Mouse (Mus musculus) stomach, embryonic 14.5 days (tissue): ENCODE data around the gene Hcrtr1. TPM values are rescaled to one million over a fixed set of nuclear protein-coding genes. Genes with fewer than 3 reads are reported as not detected.
A peak's percentile ranks its signal among the peaks of the same experiment; 100 is the strongest.

ENCODE experiments used
- ATAC-seq: fragments of 200-750 bp; cut with Nextera tagmentation; 2 replicates; pipeline ENCODE4 v1.8.0; 2017; ENCODE audit warnings: low read depth, moderate TSS enrichment; ENCODE audit not compliant: insufficient number of reproducible peaks, insufficient read depth, low FRiP score
- H3K27ac ChIP-seq: fragments of 300-500 bp; sonication (generic); 2 replicates; pipeline ENCODE4 v1.5.1; 2014; ENCODE audit warnings: mild to moderate bottlenecking, low read length, moderate library complexity, mixed read lengths
- H3K27me3 ChIP-seq: fragments of 300-500 bp; sonication (generic); 2 replicates; pipeline ENCODE4 v1.6.1; 2014; ENCODE audit warnings: low read length, control low read depth, mixed read lengths; ENCODE audit not compliant: control insufficient read depth, insufficient read depth
- H3K36me3 ChIP-seq: fragments of 300-500 bp; sonication (generic); 2 replicates; pipeline ENCODE4 v1.6.1; 2014; ENCODE audit warnings: mild to moderate bottlenecking, control low read depth, low read length, moderate library complexity, mixed read lengths; ENCODE audit not compliant: control insufficient read depth, insufficient read depth
- H3K4me1 ChIP-seq: fragments of 300-500 bp; sonication (generic); 2 replicates; pipeline ENCODE4 v1.6.1; 2014; ENCODE audit warnings: low read length, control low read depth, mixed read lengths; ENCODE audit not compliant: control insufficient read depth, insufficient read depth
- H3K4me2 ChIP-seq: fragments of 300-500 bp; sonication (generic); replicated peaks from 2 replicates; pipeline ENCODE4 v1.6.1; 2014; ENCODE audit warnings: low read depth, low read length, control low read depth
- H3K4me3 ChIP-seq: fragments of 300-500 bp; sonication (generic); 2 replicates; pipeline ENCODE4 v1.5.1; 2014; ENCODE audit warnings: low read depth, low read length, control low read depth
- H3K9ac ChIP-seq: fragments of 300-500 bp; sonication (generic); replicated peaks from 2 replicates; pipeline ENCODE4 v1.6.1; 2014; ENCODE audit warnings: low read depth, mild to moderate bottlenecking, control low read depth, low read length, moderate library complexity, mixed read lengths
- H3K9me3 ChIP-seq: fragments of 300-500 bp; sonication (generic); 2 replicates; pipeline ENCODE4 v1.6.1; 2016; ENCODE audit warnings: low read depth, low read length, control low read depth; ENCODE audit not compliant: control insufficient read depth
- WGBS: fragments of 180-500 bp; shearing (Covaris S2); extraction: QIAGEN DNeasy Blood & Tissue Kit; methylation state at CpG from one replicate; pipeline ENCODE4 v1.1.7; 2014; 5-methylcytosine and 5-hydroxymethylcytosine counted together
- polyA plus RNA-seq: library from polyadenylated mRNA; unstranded; fragments of >200 nt; fragmentation: Nextera tagmentation; extraction: Ambion mirVana; gene quantifications from 2 replicates; pipeline ENCODE4 v1.2.1, GENCODE M21; 2014

Hcrtr1 gene
- polyA plus RNA-seq, 1 experiment from 2014 or later, result 0.26 TPM

DNA sequence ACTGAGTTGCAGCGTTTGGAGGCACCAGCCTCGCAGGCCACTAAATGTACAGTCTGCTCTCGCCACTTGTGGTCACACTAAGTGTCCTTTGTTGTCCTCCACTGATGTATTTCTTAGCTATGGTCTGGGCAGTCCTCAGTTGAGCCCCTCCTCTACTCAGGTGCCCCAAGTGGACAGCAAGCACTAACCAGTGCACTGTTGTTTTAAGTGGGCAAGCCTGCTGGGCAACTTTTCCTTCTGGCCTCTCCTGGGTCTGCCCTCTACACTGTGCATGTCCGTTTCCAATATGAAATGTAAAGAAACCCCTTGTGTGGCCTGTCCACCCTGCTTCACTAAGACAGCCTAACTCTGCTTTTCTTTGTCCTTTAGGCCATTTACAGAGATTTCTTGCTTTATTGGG is 15.0 kb downstream of the Hcrtr1 start:
- H3K4me2 ChIP-seq, result no peak overlapping the region
- no peak overlapping the region for H3K4me3 ChIP-seq
- H3K4me1 ChIP-seq, result no peaks in the 10 kb centered on the region
- no peak for ATAC-seq
- no peak overlapping the region for H3K27ac ChIP-seq
- peaks cover 48% of the 10 kb centered on the region for H3K36me3 ChIP-seq
- WGBS, result 76% methylated on average over 4 of the region's 4 CpGs
- H3K9me3 ChIP-seq, result no peaks in the 10 kb centered on the region
- H3K27me3 ChIP-seq, result no peaks in the 10 kb centered on the region
- H3K9ac ChIP-seq, result no peak overlapping the region

DNA sequence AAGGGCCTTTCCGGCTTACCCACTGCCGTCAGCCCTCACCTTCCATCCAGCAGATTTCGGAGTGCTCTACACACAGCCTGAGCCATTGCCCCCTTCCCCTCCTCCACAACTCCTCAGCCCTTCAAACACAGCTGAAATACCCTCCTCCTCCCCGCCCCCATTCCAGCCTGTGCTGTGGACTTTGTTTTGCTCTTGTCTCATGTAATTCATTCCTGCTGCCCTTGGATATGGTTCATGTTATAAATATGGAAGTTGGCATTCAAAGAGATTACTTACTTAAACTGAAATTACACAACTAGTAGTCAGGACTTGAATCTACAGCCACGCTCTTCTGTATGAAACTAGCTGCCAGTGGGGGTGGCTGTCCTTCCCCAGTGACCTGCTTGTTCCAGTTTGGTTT is 16.1 kb downstream of the Hcrtr1 start:
- Histone ChIP-seq H3K27ac (no peak overlapping the region), H3K27me3 (no peaks in the 10 kb centered on the region), H3K4me3 (no peak overlapping the region), H3K9ac (no peak overlapping the region), H3K4me1 (no peaks in the 10 kb centered on the region), H3K36me3 (peaks cover 45% of the 10 kb centered on the region), H3K4me2 (no peak overlapping the region), H3K9me3 (no peaks in the 10 kb centered on the region)
- 93% methylated on average over 5 of the region's 5 CpGs for WGBS
- ATAC-seq, result no peak

GRCm38 (mm10) chr4:130121560-130121959 is 17.6 kb downstream of the Hcrtr1 start:
- ATAC-seq, result no peak
- 74% methylated on average over 8 of the region's 8 CpGs for WGBS
- H3K4me2 ChIP-seq, result no peak overlapping the region

DNA sequence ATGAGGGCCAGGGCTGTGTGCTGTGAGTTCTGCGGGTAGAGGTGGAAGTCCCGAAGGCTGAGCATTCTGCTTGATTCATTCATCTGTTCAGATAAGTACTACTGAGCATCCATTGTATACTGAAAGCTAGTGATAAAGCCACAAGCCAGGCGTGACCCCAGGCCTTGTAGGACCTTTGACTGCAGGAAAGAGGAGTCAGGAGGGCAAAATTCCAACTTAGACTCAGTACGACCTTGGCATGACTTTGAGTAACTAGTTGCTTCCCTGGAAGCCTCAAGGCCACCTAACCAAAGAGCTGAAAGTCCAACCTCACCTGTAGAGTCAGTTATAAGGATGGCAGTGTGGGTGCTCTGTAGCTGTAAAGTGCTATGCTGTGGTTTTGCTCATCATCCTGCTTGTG is 18.4 kb downstream of the Hcrtr1 start:
- Histone ChIP-seq H3K27me3 (no peaks in the 10 kb centered on the region), H3K9ac (no peak overlapping the region), H3K4me3 (no peak overlapping the region), H3K9me3 (no peaks in the 10 kb centered on the region), H3K27ac (no peak overlapping the region), H3K4me2 (no peak overlapping the region), H3K36me3 (peaks cover 27% of the 10 kb centered on the region), H3K4me1 (no peaks in the 10 kb centered on the region)
- no peak for ATAC-seq
- 72% methylated on average over 4 of the region's 4 CpGs for WGBS

More at GRCm38 (mm10) chr4:130121560-130121959, 17.6 kb downstream of the Hcrtr1 start:
- H3K4me1 ChIP-seq, result no peaks in the 10 kb centered on the region
- H3K36me3 ChIP-seq, result peaks cover 31% of the 10 kb centered on the region
- no peak overlapping the region for H3K27ac ChIP-seq
- H3K9ac ChIP-seq, result no peak overlapping the region
- H3K4me3 ChIP-seq, result no peak overlapping the region
- H3K9me3 ChIP-seq, result no peaks in the 10 kb centered on the region
- no peaks in the 10 kb centered on the region for H3K27me3 ChIP-seq

DNA sequence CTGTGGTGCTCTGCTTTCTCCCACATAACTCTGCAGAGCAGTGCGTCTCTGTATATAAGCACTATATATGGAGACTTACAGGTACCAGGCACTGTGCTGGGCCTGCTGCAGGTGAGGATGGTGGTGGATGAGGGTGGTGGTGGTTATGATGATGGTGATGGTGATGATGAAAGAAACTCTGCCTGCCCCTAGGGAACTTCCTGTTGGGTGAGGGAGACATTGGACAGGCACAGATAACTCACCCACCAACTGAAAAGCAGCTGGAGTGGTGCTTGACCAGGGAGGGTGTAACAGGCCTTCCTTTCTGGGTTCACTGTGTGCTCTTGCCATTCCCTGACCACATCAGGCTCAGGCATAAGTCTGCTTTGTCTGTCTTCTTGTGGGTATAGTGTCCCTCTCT is 26.4 kb downstream of the Hcrtr1 start:
- 98% methylated on average over 1 of the region's 1 CpGs for WGBS
- no peak overlapping the region for H3K27ac ChIP-seq

DNA sequence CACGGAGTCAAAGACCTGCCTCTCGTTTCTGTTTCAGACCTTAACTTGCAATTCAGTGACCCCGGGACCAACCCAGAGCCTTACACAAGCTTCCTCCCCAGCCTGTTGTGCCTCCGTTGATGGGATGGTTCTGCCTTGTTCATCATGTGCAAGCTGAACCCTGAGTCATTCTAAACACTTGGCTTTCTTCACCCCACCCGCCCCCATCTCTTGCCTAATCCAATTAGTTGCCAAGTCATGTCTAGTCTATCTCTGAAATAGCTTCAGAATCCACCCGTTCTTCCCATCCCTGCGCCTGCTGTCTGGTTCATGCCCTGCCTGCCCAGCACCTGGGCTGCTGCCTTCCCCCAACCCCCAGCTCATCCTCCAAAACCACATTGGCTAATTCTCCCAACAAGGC is 26.9 kb downstream of the Hcrtr1 start:
- H3K36me3 ChIP-seq, result no peaks in the 10 kb centered on the region
- H3K4me3 ChIP-seq, result no peak overlapping the region
- ATAC-seq, result no peak
- peaks cover 9% of the 10 kb centered on the region; the same call in 1 of the 2 replicates for H3K4me1 ChIP-seq
- H3K9ac ChIP-seq, result no peak overlapping the region
- H3K9me3 ChIP-seq, result no peaks in the 10 kb centered on the region
- no peak overlapping the region for H3K4me2 ChIP-seq
- H3K27me3 ChIP-seq, result no peaks in the 10 kb centered on the region
- WGBS, result 54% methylated on average over 7 of the region's 7 CpGs
- no peak overlapping the region for H3K27ac ChIP-seq

More for the DNA sequence above, 26.4 kb downstream of the Hcrtr1 start:
- no peak for ATAC-seq
- H3K4me2 ChIP-seq, result no peak overlapping the region
- no peaks in the 10 kb centered on the region for H3K9me3 ChIP-seq
- H3K4me3 ChIP-seq, result no peak overlapping the region
- H3K4me1 ChIP-seq, result peaks cover 9% of the 10 kb centered on the region; the same call in 1 of the 2 replicates
- H3K9ac ChIP-seq, result no peak overlapping the region
- H3K27me3 ChIP-seq, result no peaks in the 10 kb centered on the region
- H3K36me3 ChIP-seq, result no peaks in the 10 kb centered on the region

GRCm38 (mm10) chr4:130110091-130110490 is 29.1 kb downstream of the Hcrtr1 start:
- Histone ChIP-seq H3K36me3 (no peaks in the 10 kb centered on the region), H3K27ac (no peak overlapping the region), H3K27me3 (no peaks in the 10 kb centered on the region), H3K9ac (no peak overlapping the region), H3K9me3 (no peaks in the 10 kb centered on the region), H3K4me2 (no peak overlapping the region), H3K4me3 (no peak overlapping the region), H3K4me1 (peaks cover 9% of the 10 kb centered on the region; the same call in 1 of the 2 replicates)
- WGBS, result 88% methylated on average over 7 of the region's 7 CpGs
- no peak for ATAC-seq

DNA sequence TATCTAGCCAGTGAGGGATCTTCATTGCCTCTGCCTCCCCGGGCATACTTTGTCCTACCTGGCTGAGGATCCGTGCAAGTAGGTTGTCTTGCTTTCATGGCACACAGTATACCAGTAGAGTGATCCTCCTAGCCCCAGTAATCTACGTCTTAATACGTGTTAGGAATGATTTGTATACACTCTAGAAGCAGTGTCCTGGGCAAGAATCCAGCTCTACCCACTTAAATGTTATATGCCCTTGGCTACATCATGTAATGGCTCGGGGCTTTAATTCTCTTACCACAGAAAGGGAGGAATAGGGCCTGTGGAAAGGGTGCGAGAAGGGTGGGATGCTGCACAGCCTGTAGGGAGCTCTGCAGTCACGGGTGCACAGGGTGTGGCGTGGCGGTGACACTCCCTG is 29.5 kb downstream of the Hcrtr1 start:
- H3K4me2 ChIP-seq, result no peak overlapping the region
- peaks cover 9% of the 10 kb centered on the region; the same call in 1 of the 2 replicates for H3K4me1 ChIP-seq
- no peak overlapping the region for H3K9ac ChIP-seq
- no peak overlapping the region for H3K27ac ChIP-seq
- H3K9me3 ChIP-seq, result no peaks in the 10 kb centered on the region
- H3K4me3 ChIP-seq, result no peak overlapping the region
- WGBS, result 88% methylated on average over 9 of the region's 9 CpGs
- H3K27me3 ChIP-seq, result no peaks in the 10 kb centered on the region
- ATAC-seq, result no peak
- H3K36me3 ChIP-seq, result no peaks in the 10 kb centered on the region

GRCm38 (mm10) chr4:130108929-130109328 is 30.2 kb downstream of the Hcrtr1 start:
- ATAC-seq, result no peak
- peak overlapping the region; percentile 82; the same call in 1 of the 2 replicates for H3K4me2 ChIP-seq

More at GRCm38 (mm10) chr4:130108929-130109328, 30.2 kb downstream of the Hcrtr1 start:
- H3K27me3 ChIP-seq, result no peaks in the 10 kb centered on the region
- no peak overlapping the region for H3K27ac ChIP-seq
- 90% methylated on average over 3 of the region's 3 CpGs for WGBS
- H3K9ac ChIP-seq, result no peak overlapping the region
- H3K4me1 ChIP-seq, result peaks cover 9% of the 10 kb centered on the region; the same call in 1 of the 2 replicates
- H3K36me3 ChIP-seq, result no peaks in the 10 kb centered on the region
- no peak overlapping the region for H3K4me3 ChIP-seq
- H3K9me3 ChIP-seq, result no peaks in the 10 kb centered on the region
